Mouse (Mus musculus) brown adipose tissue, adult 24 weeks (tissue): ENCODE measurements around the gene Dpf3. TPM values are rescaled to one million over a fixed set of nuclear protein-coding genes. Genes with fewer than 3 reads are reported as not detected.

Source experiments
- H3K27ac ChIP-seq: fragments of 200-500 bp; replicated peaks from 2 replicates; pipeline ENCODE4 v1.5.1; 2012; ENCODE audit warnings: low read depth, mild to moderate bottlenecking, low read length
- H3K4me1 ChIP-seq: fragments of 200-500 bp; 2 replicates; pipeline ENCODE4 v1.6.1; 2012; ENCODE audit warnings: low read length, mixed read lengths; ENCODE audit not compliant: control insufficient read depth, insufficient read depth, insufficient read length
- H3K4me3 ChIP-seq: fragments of 200-500 bp; 2 replicates; pipeline ENCODE4 v1.5.1; 2012; ENCODE audit warnings: low read depth, mild to moderate bottlenecking, low read length, moderate library complexity; ENCODE audit not compliant: insufficient read depth
- polyA plus RNA-seq: library from polyadenylated mRNA; stranded (reverse); fragments of >200 nt; gene quantifications from 2 replicates; pipeline ENCODE4 v1.2.4, GENCODE M21; 2012; ENCODE audit not compliant: missing spikeins, insufficient read depth, insufficient read length

The Dpf3 gene
- polyA plus RNA-seq, 1 experiment: 5.8 TPM

GRCm38 (mm10) chr12:83210294-83210693 lies 277.2 kb downstream of the Dpf3 start:
- no peak overlapping the region for H3K27ac ChIP-seq
- no peaks in the 10 kb centered on the region for H3K4me1 ChIP-seq
- no peak overlapping the region for H3K4me3 ChIP-seq

DNA sequence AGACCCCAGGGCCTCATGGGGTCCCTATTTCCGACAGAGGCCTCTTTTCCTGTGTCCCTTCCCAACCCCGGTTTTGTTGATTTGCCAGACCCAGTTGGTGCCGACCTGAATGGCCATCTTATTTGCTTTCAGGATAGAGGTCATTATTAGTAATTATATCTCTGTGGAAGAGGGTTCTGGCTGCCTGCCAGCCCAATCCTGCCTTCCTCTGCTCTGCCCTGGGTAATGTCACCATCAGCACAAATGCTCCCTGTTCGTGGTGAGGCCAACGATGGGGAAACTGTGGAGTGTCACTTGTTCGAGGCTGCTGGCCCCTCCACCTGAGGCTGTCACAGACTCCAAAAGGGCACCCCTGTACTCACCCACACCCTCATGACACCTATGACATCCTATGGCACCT lies 278.1 kb downstream of the Dpf3 start:
- Histone ChIP-seq H3K4me1 (no peaks in the 10 kb centered on the region), H3K4me3 (no peak overlapping the region), H3K27ac (no peak overlapping the region)

GRCm38 (mm10) chr12:83208841-83209240 lies 278.7 kb downstream of the Dpf3 start:
- no peaks in the 10 kb centered on the region for H3K4me1 ChIP-seq
- H3K27ac ChIP-seq: no peak overlapping the region
- H3K4me3 ChIP-seq: no peak overlapping the region

GRCm38 (mm10) chr12:83208011-83208410 lies 279.5 kb downstream of the Dpf3 start:
- Histone ChIP-seq H3K4me3 (no peak overlapping the region), H3K27ac (no peak overlapping the region), H3K4me1 (no peaks in the 10 kb centered on the region)

- Histone ChIP-seq H3K27ac (no peak overlapping the region), H3K4me3 (no peak overlapping the region), H3K4me1 (no peaks in the 10 kb centered on the region)
Observed at GRCm38 (mm10) chr12:83207481-83207880, 280.0 kb downstream of the Dpf3 start.

- H3K4me3 ChIP-seq: no peak overlapping the region
- H3K27ac ChIP-seq: no peak overlapping the region
- no peaks in the 10 kb centered on the region for H3K4me1 ChIP-seq
Observed at GRCm38 (mm10) chr12:83206866-83207265, 280.6 kb downstream of the Dpf3 start.

- H3K4me1 ChIP-seq: no peaks in the 10 kb centered on the region
- no peak overlapping the region for H3K4me3 ChIP-seq
- H3K27ac ChIP-seq: no peak overlapping the region
Observed at GRCm38 (mm10) chr12:83204361-83204760, 283.2 kb downstream of the Dpf3 start.

DNA sequence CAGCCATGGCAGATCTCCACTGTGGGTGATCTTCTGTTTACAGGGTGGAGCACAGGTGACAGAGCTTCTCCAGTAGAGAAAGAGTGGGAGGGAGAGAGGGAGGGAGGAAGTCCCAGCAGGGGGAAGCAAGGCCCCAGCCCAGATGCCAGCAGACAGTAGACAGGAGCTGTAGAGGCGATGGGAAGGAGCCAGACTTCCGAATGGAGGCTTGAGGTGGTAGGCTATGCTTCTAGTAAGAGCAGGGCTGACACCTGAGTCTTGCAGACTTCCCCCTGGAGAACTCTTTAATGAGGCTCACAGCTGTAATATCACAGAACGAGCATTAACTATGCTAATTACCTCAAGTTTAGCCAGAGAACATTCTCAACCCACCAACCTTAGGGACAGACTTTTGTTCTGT lies 285.8 kb downstream of the Dpf3 start:
- H3K4me1 ChIP-seq: no peaks in the 10 kb centered on the region
- no peak overlapping the region for H3K27ac ChIP-seq
- H3K4me3 ChIP-seq: no peak overlapping the region

DNA sequence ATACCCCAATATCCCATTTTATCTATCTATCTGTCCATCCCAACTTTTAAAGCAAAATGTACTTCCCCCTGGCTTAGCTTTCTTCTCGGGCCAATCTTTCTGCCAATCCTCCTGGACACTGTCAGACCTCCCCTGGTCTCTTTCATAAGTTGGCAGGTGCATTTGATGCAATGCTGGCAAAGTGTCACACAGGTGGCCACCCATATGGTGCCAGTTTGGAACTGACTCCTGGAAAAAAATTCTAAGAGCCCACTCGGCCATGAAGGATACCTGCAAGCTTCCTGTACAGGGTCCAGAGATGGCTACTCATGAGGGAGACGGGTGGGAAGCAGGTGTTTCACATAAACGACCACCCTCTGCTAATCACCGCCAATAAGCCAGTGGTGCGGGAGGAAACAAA lies 307.0 kb downstream of the Dpf3 start:
- Histone ChIP-seq H3K27ac (no peak overlapping the region), H3K4me3 (no peak overlapping the region), H3K4me1 (no peaks in the 10 kb centered on the region)

GRCm38 (mm10) chr12:83179860-83180259 lies 307.7 kb downstream of the Dpf3 start:
- Histone ChIP-seq H3K27ac (no peak overlapping the region), H3K4me1 (no peaks in the 10 kb centered on the region), H3K4me3 (no peak overlapping the region)

GRCm38 (mm10) chr12:83178770-83179169 lies 308.7 kb downstream of the Dpf3 start:
- Histone ChIP-seq H3K27ac (no peak overlapping the region), H3K4me3 (no peak overlapping the region), H3K4me1 (no peaks in the 10 kb centered on the region)

- H3K4me1 ChIP-seq: no peaks in the 10 kb centered on the region
- H3K27ac ChIP-seq: no peak overlapping the region
- no peak overlapping the region for H3K4me3 ChIP-seq
Observed at GRCm38 (mm10) chr12:83169495-83170209, 317.9 kb downstream of the Dpf3 start.

DNA sequence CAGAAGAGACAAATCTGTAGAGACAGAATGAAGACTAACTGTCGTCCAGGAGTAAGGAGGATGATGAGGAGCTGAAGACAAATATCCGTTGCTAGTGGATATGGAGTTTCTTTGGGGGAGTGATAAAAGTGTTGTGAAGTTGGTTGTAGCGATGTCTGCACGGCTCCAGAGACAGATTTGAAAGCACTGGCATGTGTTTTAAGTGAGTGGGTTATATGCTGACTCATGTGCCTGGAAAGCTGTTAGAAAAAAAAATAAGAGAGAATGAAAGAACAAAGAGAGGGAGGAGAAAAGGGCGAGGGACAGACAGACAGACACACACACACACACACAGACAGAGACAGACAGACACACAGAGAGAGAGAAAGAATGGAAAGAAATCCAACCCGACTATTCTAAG lies 319.2 kb downstream of the Dpf3 start:
- Histone ChIP-seq H3K27ac (no peak overlapping the region), H3K4me3 (no peak overlapping the region), H3K4me1 (no peaks in the 10 kb centered on the region)

DNA sequence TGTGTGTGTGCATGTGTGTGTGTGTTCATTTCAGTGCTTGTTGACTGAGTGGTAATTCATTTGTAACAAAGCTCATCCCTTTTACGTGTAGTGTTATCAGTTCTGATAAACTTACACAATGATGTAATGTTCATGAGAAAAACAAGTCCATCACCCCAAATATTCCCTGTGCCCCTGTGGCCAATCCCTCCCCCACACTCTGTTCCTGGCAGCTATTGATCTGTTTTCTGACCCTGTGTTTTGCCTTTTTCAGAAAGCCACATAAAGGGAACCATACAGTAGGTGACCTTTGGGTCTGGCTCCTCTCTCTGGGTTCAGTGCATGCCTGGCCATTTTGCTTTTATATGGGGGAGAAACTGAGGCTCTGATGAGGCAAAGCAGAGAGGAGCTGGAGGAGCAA lies 322.5 kb downstream of the Dpf3 start:
- Histone ChIP-seq H3K4me3 (no peak overlapping the region), H3K4me1 (no peaks in the 10 kb centered on the region), H3K27ac (no peak overlapping the region)
